Mouse (Mus musculus): ENCODE measurements around the gene Aip.

Aip gene

GRCm38 (mm10) chr19:4113186-4113805 is 12.4 kb downstream of the Aip start:
- peak; percentile 75 to 86 for DNase-seq (ENCODE audit: low spot score in 2 of 2)

- DNase-seq (ENCODE audit: low spot score in 2 of 2) = no peak
These were observed 13.3 kb downstream of the Aip start for GRCm38 (mm10) chr19:4112063-4112960.

- DNase-seq (ENCODE audit: low spot score in 2 of 2) = no peak
These were observed 17.1 kb downstream of the Aip start for GRCm38 (mm10) chr19:4108535-4108934.

GRCm38 (mm10) chr19:4106654-4107053 is 19.0 kb downstream of the Aip start:
- DNase-seq (ENCODE audit: low spot score in 2 of 2) = no peak

- DNase-seq (ENCODE audit: low spot score in 2 of 2) = no peak
These were observed 20.9 kb downstream of the Aip start for GRCm38 (mm10) chr19:4104675-4105194.

- no peak for DNase-seq (ENCODE audit: low spot score in 2 of 2)
These were observed 21.9 kb downstream of the Aip start for GRCm38 (mm10) chr19:4103792-4104191.

- DNase-seq (ENCODE audit: low spot score in 2 of 2) = no peak
These were observed 22.4 kb downstream of the Aip start for GRCm38 (mm10) chr19:4103294-4103693.

GRCm38 (mm10) chr19:4102626-4103025 is 23.0 kb downstream of the Aip start:
- DNase-seq (ENCODE audit: low spot score in 2 of 2) = no peak

- DNase-seq (ENCODE audit: low spot score in 2 of 2) = no peak
These were observed 23.6 kb downstream of the Aip start for GRCm38 (mm10) chr19:4102049-4102448.

GRCm38 (mm10) chr19:4101466-4101865 is 24.2 kb downstream of the Aip start:
- DNase-seq (ENCODE audit: low spot score in 2 of 2) = no peak

GRCm38 (mm10) chr19:4100718-4101261 is 24.9 kb downstream of the Aip start:
- DNase-seq (ENCODE audit: low spot score in 2 of 2) = no peak

- peak; percentile 87 to 89 for DNase-seq (ENCODE audit: low spot score in 2 of 2)
These were observed 25.6 kb downstream of the Aip start, which contains the start of gene Pitpnm1 for GRCm38 (mm10) chr19:4099837-4100717. TSS of gene Pitpnm1 (plus strand) at chr19:4099998.

GRCm38 (mm10) chr19:4099056-4099455 is 26.6 kb downstream of the Aip start:
- DNase-seq (ENCODE audit: low spot score in 2 of 2) = peak; percentile 91 to 93

- DNase-seq (ENCODE audit: low spot score in 2 of 2) = no peak
These were observed 27.2 kb downstream of the Aip start for GRCm38 (mm10) chr19:4098426-4098825.

- peak in 1 of 2 experiments; percentile 87 for DNase-seq (ENCODE audit: low spot score in 2 of 2)
These were observed 28.2 kb downstream of the Aip start for GRCm38 (mm10) chr19:4097441-4097825.

- DNase-seq (ENCODE audit: low spot score in 2 of 2) = peak; percentile 100
These were observed 28.8 kb downstream of the Aip start, which contains the start of gene Cdk2ap2 for GRCm38 (mm10) chr19:4096642-4097440. TSS of gene Cdk2ap2 (plus strand) at chr19:4097182.

GRCm38 (mm10) chr19:4095802-4096201 is 29.9 kb downstream of the Aip start:
- DNase-seq (ENCODE audit: low spot score in 2 of 2) = no peak

GRCm38 (mm10) chr19:4094774-4095303 is 30.8 kb downstream of the Aip start:
- no peak for DNase-seq (ENCODE audit: low spot score in 2 of 2)

- no peak for DNase-seq (ENCODE audit: low spot score in 2 of 2)
These were observed 31.3 kb downstream of the Aip start for GRCm38 (mm10) chr19:4094348-4094747.

GRCm38 (mm10) chr19:4093772-4094171 is 31.9 kb downstream of the Aip start:
- no peak for DNase-seq (ENCODE audit: low spot score in 2 of 2)
